Mouse (Mus musculus): Measurements from ENCODE around the gene Tgfa.

GRCm38 (mm10) chr6:86149001-86149400 lies 46.0 kb upstream of the Tgfa start:
- no peak for TF ChIP-seq POLR2A (IDR thresholded peaks at IDR 0.05; ENCODE audit: borderline replicate concordance, extremely low read depth, insufficient read depth, insufficient read length, poor library complexity, severe bottlenecking)
- TF ChIP-seq CTCF (IDR thresholded peaks at IDR 0.05; ENCODE audit: borderline replicate concordance, extremely low read depth, insufficient read depth, insufficient read length): no peak
